19 mouse cellular contexts compared by ENCODE assay signal in the genomic region with DNA sequence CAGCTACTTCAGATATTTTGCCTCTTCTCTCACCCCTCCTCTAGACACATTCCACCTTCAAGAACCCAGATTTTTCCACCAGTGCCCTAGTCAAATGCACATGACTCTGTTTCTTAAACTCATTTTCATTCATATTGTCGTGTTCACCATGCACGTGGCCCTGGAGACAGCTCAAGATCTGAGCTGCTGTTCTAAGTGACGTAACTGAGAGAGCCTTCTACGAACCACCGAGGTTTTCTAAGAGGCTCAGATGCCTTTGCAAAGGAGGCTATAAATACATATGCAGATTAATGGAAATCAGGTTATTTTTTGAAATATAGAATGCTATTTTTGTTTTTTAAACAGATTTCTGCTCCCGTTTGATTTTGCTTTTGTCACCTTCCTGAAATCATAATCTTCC.
A peak's percentile ranks its signal among the peaks of the same experiment; 100 is the strongest.
DNase-seq lines count a peak whose midpoint lies in the region; TF ChIP-seq lines count a peak whose summit lies in the region.
"Had no signal": no experiment of that assay in that cellular context is flagged by ENCODE, and none has a peak within 500 bp of the region (broad histone marks: within the 10 kb centered on the region; RNA-seq: fewer than 3 reads in every experiment).

No protein-coding gene starts in this region.

- H3K4me1 ChIP-seq in cerebellum, adult 2 months (ENCODE audit: control insufficient read depth, insufficient read depth, low read length) = no peaks in the 10 kb centered on the region
- H3K4me1 ChIP-seq: embryonic facial prominence, embryonic 12.5 days; hindbrain, embryonic 12.5 days; limb, embryonic 10.5 days; liver, embryonic 13.5 days; lung, embryonic 15.5 days; midbrain, embryonic 15.5 days had no signal

- no peak for TF ChIP-seq POLR2A in cerebellum, adult 2 months (IDR thresholded peaks at IDR 0.05; ENCODE audit: borderline replicate concordance, insufficient read depth, low read length)

- H3K27ac ChIP-seq in cerebellum, adult 2 months (ENCODE audit: insufficient read depth, low read length) = no peak overlapping the region
- H3K27ac ChIP-seq: embryonic facial prominence, embryonic 12.5 days; heart, adult 2 months; hindbrain, embryonic 12.5 days; limb, embryonic 10.5 days; liver, embryonic 13.5 days; lung, embryonic 15.5 days; midbrain, embryonic 15.5 days had no signal

- H3K4me3 ChIP-seq in cerebellum, adult 2 months (replicated peaks; ENCODE audit: insufficient read depth, low read depth, low read length) = no peak overlapping the region
- H3K4me3 ChIP-seq: embryonic facial prominence, embryonic 12.5 days; heart, adult 2 months; hindbrain, embryonic 12.5 days; limb, embryonic 10.5 days; liver, embryonic 13.5 days; lung, embryonic 15.5 days; midbrain, embryonic 15.5 days had no signal

- 62% methylated on average over 6 of the region's 6 CpGs for WGBS in cerebellum, adult 2 months

- TF ChIP-seq CTCF in cerebellum, adult 2 months (IDR thresholded peaks at IDR 0.05; ENCODE audit: borderline replicate concordance, insufficient read depth, low read depth, low read length) = no peak

- intact Hi-C loops in left cerebral cortex, postnatal 14 days (cut with DNase I) = no loop called here
- intact Hi-C loops in heart, postnatal 10 days (cut with DNase I) = no loop called here

- no peaks in the 10 kb centered on the region for H3K27me3 ChIP-seq in cerebellum, adult 2 months (ENCODE audit: control insufficient read depth, insufficient read depth, low read length)
- H3K27me3 ChIP-seq: embryonic facial prominence, embryonic 12.5 days; hindbrain, embryonic 12.5 days; liver, embryonic 13.5 days; lung, embryonic 15.5 days; midbrain, embryonic 15.5 days had no signal

- peak; percentile 35 for DNase-seq in layer of hippocampus, adult 9-11 months
- no peak for DNase-seq in layer of hippocampus, adult 11-12 months (ENCODE audit: low spot score)
- DNase-seq in frontal cortex, postnatal 14 days (ENCODE audit: low spot score in 2 of 2) = peak; percentile 24 to 28
- peak; percentile 53 to 73 for DNase-seq in left cerebral cortex, postnatal 14 days (ENCODE audit: low spot score in 2 of 2)
- DNase-seq in telencephalon, adult 2 months (ENCODE audit: low read depth, low spot score) = peak; percentile 80
- DNase-seq in heart, postnatal 10 days = no peak
- DNase-seq in cerebellum, adult 2 months = no peak
- DNase-seq: adrenal gland, postnatal 14 days; cerebellum, adult 9-10 months; gastrocnemius, postnatal 10 days; heart, adult 2 months; liver, embryonic 13.5 days; retina, postnatal 1 day; thymus, postnatal 4 days had no signal

Comparison
In these comparisons a context has a peak if more than half of its experiments do, and no peak if none do; other contexts are left out.
1. DNase-seq: peak in layer of hippocampus, adult 9-11 months (single experiment), frontal cortex, postnatal 14 days (2 of 2), left cerebral cortex, postnatal 14 days (2 of 2) and telencephalon, adult 2 months (single experiment); none in layer of hippocampus, adult 11-12 months (single experiment), heart, postnatal 10 days (0 of 2) and cerebellum, adult 2 months (0 of 2).